Mouse (Mus musculus) heart, embryonic 15.5 days (tissue): ENCODE measurements around the gene Ndufaf8. TPM values are rescaled to one million over a fixed set of nuclear protein-coding genes. Genes with fewer than 3 reads are reported as not detected.

ENCODE experiments used
- ATAC-seq: fragments of 200-750 bp; cut with Nextera tagmentation; replicated peaks from 2 replicates; pipeline ENCODE4 v1.8.0; 2017; ENCODE audit warnings: low read depth, moderate TSS enrichment; ENCODE audit not compliant: insufficient number of reproducible peaks, insufficient read depth, low FRiP score
- H3K27ac ChIP-seq: fragments of 300-500 bp; sonication (generic); 2 replicates; pipeline ENCODE4 v1.5.1; 2015; ENCODE audit warnings: mild to moderate bottlenecking, inconsistent platforms
- H3K27me3 ChIP-seq: fragments of 300-500 bp; sonication (generic); 2 replicates; pipeline ENCODE4 v1.6.1; 2015; ENCODE audit warnings: inconsistent platforms
- H3K36me3 ChIP-seq: fragments of 300-500 bp; sonication (generic); 2 replicates; pipeline ENCODE4 v1.6.1; 2015; ENCODE audit warnings: mild to moderate bottlenecking, inconsistent platforms
- H3K4me1 ChIP-seq: fragments of 300-500 bp; sonication (generic); replicated peaks from 2 replicates; pipeline ENCODE4 v1.6.1; 2015; ENCODE audit warnings: inconsistent platforms
- H3K4me2 ChIP-seq: fragments of 300-500 bp; sonication (generic); 2 replicates; pipeline ENCODE4 v1.6.1; 2015; ENCODE audit warnings: inconsistent platforms, mild to moderate bottlenecking, moderate library complexity
- H3K4me3 ChIP-seq: fragments of 300-500 bp; sonication (generic); 2 replicates; pipeline ENCODE4 v1.5.1; 2015; ENCODE audit warnings: mild to moderate bottlenecking, inconsistent platforms
- H3K9ac ChIP-seq: fragments of 300-500 bp; sonication (generic); 2 replicates; pipeline ENCODE4 v1.6.1; 2015; ENCODE audit warnings: mild to moderate bottlenecking, inconsistent platforms
- H3K9me3 ChIP-seq: fragments of 300-500 bp; sonication (generic); replicated peaks from 2 replicates; pipeline ENCODE4 v1.6.1; 2016; ENCODE audit warnings: inconsistent platforms
- WGBS: fragments of 180-500 bp; shearing (Covaris S2); methylation state at CpG from one replicate; pipeline ENCODE4 v1.1.7; 2015; ENCODE audit warnings: mixed read lengths; 5-methylcytosine and 5-hydroxymethylcytosine counted together
- polyA plus RNA-seq: library from polyadenylated mRNA; unstranded; fragments of >200 nt; fragmentation: Nextera tagmentation; extraction: Ambion mirVana; gene quantifications from 2 replicates; pipeline ENCODE4 v1.2.1, GENCODE M21; 2015

Gene Ndufaf8
- polyA plus RNA-seq, 1 experiment from 2014 or later, result 84.1 TPM

GRCm38 (mm10) chr11:120117626-120118025 is 18.9 kb downstream of the Ndufaf8 start:
- H3K4me3 ChIP-seq, result no peak overlapping the region
- WGBS, result 77% methylated on average over 2 of the region's 2 CpGs
- H3K9ac ChIP-seq, result no peak overlapping the region
- H3K27me3 ChIP-seq, result no peaks in the 10 kb centered on the region
- peaks cover 28% of the 10 kb centered on the region for H3K36me3 ChIP-seq
- no peak for ATAC-seq
- H3K4me1 ChIP-seq, result peaks cover 31% of the 10 kb centered on the region
- H3K9me3 ChIP-seq, result no peaks in the 10 kb centered on the region
- H3K4me2 ChIP-seq, result no peak overlapping the region
- H3K27ac ChIP-seq, result no peak overlapping the region

GRCm38 (mm10) chr11:120119108-120119507 is 20.4 kb downstream of the Ndufaf8 start:
- no peak overlapping the region for H3K4me3 ChIP-seq
- no peak overlapping the region for H3K4me2 ChIP-seq
- no peak for ATAC-seq
- no peaks in the 10 kb centered on the region for H3K27me3 ChIP-seq
- 96% methylated on average over 7 of the region's 7 CpGs for WGBS
- peaks cover 18% of the 10 kb centered on the region for H3K4me1 ChIP-seq
- no peak overlapping the region for H3K9ac ChIP-seq
- no peaks in the 10 kb centered on the region for H3K9me3 ChIP-seq
- H3K36me3 ChIP-seq, result peaks cover 31% of the 10 kb centered on the region
- no peak overlapping the region for H3K27ac ChIP-seq

- H3K9me3 ChIP-seq, result no peaks in the 10 kb centered on the region
- H3K4me2 ChIP-seq, result no peak overlapping the region
- peaks cover 18% of the 10 kb centered on the region for H3K4me1 ChIP-seq
- no peak for ATAC-seq
- no peaks in the 10 kb centered on the region for H3K27me3 ChIP-seq
- peaks cover 25% of the 10 kb centered on the region for H3K36me3 ChIP-seq
- H3K27ac ChIP-seq, result 0 out of 2 replicates have a peak overlapping the region, but pooled peaks have one; percentile 27
- H3K9ac ChIP-seq, result no peak overlapping the region
- no peak overlapping the region for H3K4me3 ChIP-seq
- WGBS, result 57% methylated on average over 10 of the region's 10 CpGs
Measured at GRCm38 (mm10) chr11:120119936-120120541, 21.3 kb downstream of the Ndufaf8 start.

- Histone ChIP-seq H3K4me1 (peaks cover 18% of the 10 kb centered on the region), H3K4me2 (no peak overlapping the region), H3K9ac (no peak overlapping the region), H3K36me3 (peaks cover 24% of the 10 kb centered on the region), H3K27me3 (no peaks in the 10 kb centered on the region), H3K4me3 (no peak overlapping the region), H3K27ac (no peak overlapping the region), H3K9me3 (no peaks in the 10 kb centered on the region)
- no peak for ATAC-seq
- 84% methylated on average over 17 of the region's 17 CpGs for WGBS
Measured at GRCm38 (mm10) chr11:120120642-120121420, 22.1 kb downstream of the Ndufaf8 start.

- no peak overlapping the region for H3K4me2 ChIP-seq
- peaks cover 18% of the 10 kb centered on the region for H3K4me1 ChIP-seq
- no peaks in the 10 kb centered on the region for H3K27me3 ChIP-seq
- H3K27ac ChIP-seq, result no peak overlapping the region
- H3K36me3 ChIP-seq, result peaks cover 27% of the 10 kb centered on the region; the same call in 1 of the 2 replicates
- no peak overlapping the region for H3K9ac ChIP-seq
- WGBS, result 85% methylated on average over 12 of the region's 12 CpGs
- H3K9me3 ChIP-seq, result no peaks in the 10 kb centered on the region
- ATAC-seq, result no peak
- H3K4me3 ChIP-seq, result no peak overlapping the region
Measured at GRCm38 (mm10) chr11:120122126-120122525, 23.4 kb downstream of the Ndufaf8 start.

- Histone ChIP-seq H3K4me2 (no peak overlapping the region), H3K9ac (no peak overlapping the region), H3K36me3 (peaks cover 56% of the 10 kb centered on the region; the same call in 1 of the 2 replicates), H3K4me3 (no peak overlapping the region), H3K4me1 (no peaks in the 10 kb centered on the region), H3K9me3 (no peaks in the 10 kb centered on the region), H3K27me3 (no peaks in the 10 kb centered on the region), H3K27ac (no peak overlapping the region)
- no peak for ATAC-seq
- 80% methylated on average over 2 of the region's 2 CpGs for WGBS
Measured at GRCm38 (mm10) chr11:120126845-120127244, 28.1 kb downstream of the Ndufaf8 start.

GRCm38 (mm10) chr11:120129281-120129680 is 30.6 kb downstream of the Ndufaf8 start:
- no peak for ATAC-seq

GRCm38 (mm10) chr11:120134148-120134547 is 35.4 kb downstream of the Ndufaf8 start:
- Histone ChIP-seq H3K4me3 (no peak overlapping the region), H3K36me3 (peaks cover 31% of the 10 kb centered on the region; the same call in 1 of the 2 replicates), H3K4me2 (no peak overlapping the region), H3K27ac (peak overlapping the region; percentile 86), H3K4me1 (peaks cover 51% of the 10 kb centered on the region), H3K9me3 (no peaks in the 10 kb centered on the region), H3K27me3 (no peaks in the 10 kb centered on the region), H3K9ac (0 out of 2 replicates have a peak overlapping the region, but pooled peaks have one; percentile 2)
- no peak for ATAC-seq
- 90% methylated on average over 5 of the region's 5 CpGs for WGBS

More at GRCm38 (mm10) chr11:120129281-120129680, 30.6 kb downstream of the Ndufaf8 start:
- H3K4me2 ChIP-seq, result no peak overlapping the region
- peaks cover 3% of the 10 kb centered on the region; the same call in 1 of the 2 replicates for H3K4me1 ChIP-seq
- H3K27ac ChIP-seq, result no peak overlapping the region
- no peaks in the 10 kb centered on the region for H3K9me3 ChIP-seq
- H3K4me3 ChIP-seq, result no peak overlapping the region
- 94% methylated on average over 7 of the region's 7 CpGs for WGBS
- no peak overlapping the region for H3K9ac ChIP-seq
- peaks cover 59% of the 10 kb centered on the region; the same call in 1 of the 2 replicates for H3K36me3 ChIP-seq
- H3K27me3 ChIP-seq, result no peaks in the 10 kb centered on the region

- ATAC-seq, result peak; percentile 24
- no peaks in the 10 kb centered on the region for H3K9me3 ChIP-seq
- no peaks in the 10 kb centered on the region for H3K27me3 ChIP-seq
- H3K4me1 ChIP-seq, result peaks cover 60% of the 10 kb centered on the region
- H3K4me3 ChIP-seq, result no peak overlapping the region
- peak overlapping the region; percentile 86 for H3K27ac ChIP-seq
- H3K4me2 ChIP-seq, result no peak overlapping the region
- WGBS, result 37% methylated on average over 9 of the region's 9 CpGs
- 0 out of 2 replicates have a peak overlapping the region, but pooled peaks have one; percentile 15 for H3K9ac ChIP-seq
- H3K36me3 ChIP-seq, result peaks cover 23% of the 10 kb centered on the region; the same call in 1 of the 2 replicates
Measured at GRCm38 (mm10) chr11:120134847-120135530, 36.3 kb downstream of the Ndufaf8 start.

GRCm38 (mm10) chr11:120136195-120136594 is 37.5 kb downstream of the Ndufaf8 start:
- peak overlapping the region; percentile 7; the same call in 1 of the 2 replicates for H3K4me2 ChIP-seq
- peaks cover 64% of the 10 kb centered on the region for H3K4me1 ChIP-seq
- ATAC-seq, result no peak
- no peaks in the 10 kb centered on the region for H3K9me3 ChIP-seq
- peak overlapping the region; percentile 86 for H3K27ac ChIP-seq
- H3K36me3 ChIP-seq, result peaks cover 19% of the 10 kb centered on the region; the same call in 1 of the 2 replicates
- H3K9ac ChIP-seq, result no peak overlapping the region
- no peaks in the 10 kb centered on the region for H3K27me3 ChIP-seq
- WGBS, result 73% methylated on average over 8 of the region's 8 CpGs
- no peak overlapping the region for H3K4me3 ChIP-seq
